Mouse (Mus musculus) CH12.LX (cell line): ENCODE results near the gene Kif1bp.

Experiments
- BHLHE40 ChIP-seq: IDR thresholded peaks from 2 replicates; pipeline ENCODE4 v1.6.1; 2011; ENCODE audit warnings: mild to moderate bottlenecking, low read depth, low read length, improper control_type of control experiment
- CHD2 ChIP-seq: IDR thresholded peaks from 2 replicates; pipeline ENCODE4 v1.6.1; 2011; ENCODE audit warnings: low read length, improper control_type of control experiment
- CTCF ChIP-seq, 2 experiments: IDR thresholded peaks in 1 of 2; conservative IDR thresholded peaks in 1 of 2; 2 replicates each; pipeline ENCODE4 v1.5.1; 2011 to 2012; ENCODE audit warnings: low read depth in 2 of 2, low read length in 2 of 2, improper control_type of control experiment in 1 of 2, inconsistent platforms in 1 of 2, mild to moderate bottlenecking in 1 of 2, moderate library complexity in 1 of 2
- E2F4 ChIP-seq: IDR thresholded peaks from 2 replicates; pipeline ENCODE4 v1.6.1; 2011; ENCODE audit warnings: low read depth, low read length, improper control_type of control experiment; ENCODE audit not compliant: insufficient replicate concordance
- ELF1 ChIP-seq: IDR thresholded peaks from 2 replicates; pipeline ENCODE4 v1.6.1; 2014; ENCODE audit warnings: low read depth, mild to moderate bottlenecking, inconsistent platforms, low read length, improper control_type of control experiment
- EP300 ChIP-seq: IDR thresholded peaks from 2 replicates; pipeline ENCODE4 v1.6.1; 2011; ENCODE audit warnings: low read length, improper control_type of control experiment
- GABPA ChIP-seq: IDR thresholded peaks from 2 replicates; pipeline ENCODE4 v1.6.1; 2012; ENCODE audit warnings: low read depth, low read length, improper control_type of control experiment, inconsistent platforms; ENCODE audit not compliant: insufficient replicate concordance
- KAT2A ChIP-seq: IDR thresholded peaks from 2 replicates; pipeline ENCODE4 v1.6.1; 2012; ENCODE audit warnings: low read length, improper control_type of control experiment, inconsistent platforms; ENCODE audit not compliant: insufficient replicate concordance
- MAFK ChIP-seq: IDR thresholded peaks from 2 replicates; pipeline ENCODE4 v1.6.1; 2011; ENCODE audit warnings: low read length, improper control_type of control experiment; ENCODE audit not compliant: insufficient replicate concordance
- MYC ChIP-seq: IDR thresholded peaks from 2 replicates; pipeline ENCODE4 v1.6.1; 2011; ENCODE audit warnings: low read depth, mild to moderate bottlenecking, improper control_type of control experiment, low read length
- NRF1 ChIP-seq: IDR thresholded peaks from 2 replicates; pipeline ENCODE4 v1.6.1; 2014; ENCODE audit warnings: low read depth, mild to moderate bottlenecking, inconsistent platforms, low read length, improper control_type of control experiment, moderate library complexity
- POLR2A ChIP-seq: IDR thresholded peaks from 2 replicates; pipeline ENCODE4 v1.6.1; 2011; ENCODE audit warnings: low read depth, mild to moderate bottlenecking, improper control_type of control experiment, low read length
- USF1 ChIP-seq: IDR thresholded peaks from 2 replicates; pipeline ENCODE4 v1.6.1; 2014; ENCODE audit warnings: low read depth, mild to moderate bottlenecking, inconsistent platforms, low read length, improper control_type of control experiment
- ZMIZ1 ChIP-seq: IDR thresholded peaks from 2 replicates; pipeline ENCODE4 v1.6.1; 2012; ENCODE audit warnings: low read depth, mild to moderate bottlenecking, inconsistent platforms, low read length, improper control_type of control experiment

- no peak for TF ChIP-seq NRF1
- TF ChIP-seq EP300, result no peak
- no peak; the same call in none of the 2 replicates for TF ChIP-seq POLR2A
- no peak for TF ChIP-seq MAFK
- peak; percentile 93 to 97 for TF ChIP-seq CTCF (conservative IDR thresholded peaks at IDR 0.05 in 1 of 2, IDR thresholded peaks at IDR 0.05 in 1 of 2; ENCODE audit: low read depth in 2 of 2, low read length in 2 of 2)
- TF ChIP-seq MYC, result no peak
- no peak for TF ChIP-seq CHD2
- no peak for TF ChIP-seq USF1
- no peak for TF ChIP-seq ZMIZ1
- no peak for TF ChIP-seq KAT2A
- TF ChIP-seq E2F4, result no peak
- TF ChIP-seq GABPA, result no peak
- TF ChIP-seq ELF1, result no peak
- no peak for TF ChIP-seq BHLHE40
Measured at GRCm38 (mm10) chr10:62590200-62590599, 11.9 kb upstream of the Kif1bp start.
